Mouse (Mus musculus): ENCODE data around the gene Olfr1357. TPM values are rescaled to one million over a fixed set of nuclear protein-coding genes. Genes with fewer than 3 reads are reported as not detected.
"Not testable (repeated sequence)": the region's sequence is repeated elsewhere in the genome, so short reads cannot be mapped to it uniquely, and the experiment has no call there.

Gene Olfr1357
- total RNA-seq (2022): not detected

DNA sequence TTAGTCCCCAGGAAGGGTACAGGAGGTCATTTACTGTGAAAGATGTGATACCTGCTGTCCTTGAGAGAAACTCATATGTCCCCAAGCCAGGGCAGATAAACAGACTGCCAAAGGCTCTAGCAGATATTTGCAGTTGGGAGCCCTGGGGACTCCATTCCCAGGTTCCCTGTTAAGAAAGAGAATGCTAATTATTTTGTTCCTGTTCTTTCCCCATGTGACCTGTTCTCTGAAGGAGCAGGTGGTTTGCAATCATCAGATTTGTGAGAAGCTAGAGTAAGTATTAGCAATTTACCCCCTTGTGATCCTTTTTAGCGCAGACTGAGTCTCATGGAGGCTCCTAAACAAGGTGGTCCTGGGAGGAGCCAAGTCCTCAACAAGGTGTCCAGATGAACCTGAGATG lies at the start of gene Olfr1357:
TSS of gene Olfr1357 (minus strand) at position 101 of the 400 bp plus-strand sequence.
- DNase-seq (ENCODE audit: low spot score in 2 of 2): no peak

DNA sequence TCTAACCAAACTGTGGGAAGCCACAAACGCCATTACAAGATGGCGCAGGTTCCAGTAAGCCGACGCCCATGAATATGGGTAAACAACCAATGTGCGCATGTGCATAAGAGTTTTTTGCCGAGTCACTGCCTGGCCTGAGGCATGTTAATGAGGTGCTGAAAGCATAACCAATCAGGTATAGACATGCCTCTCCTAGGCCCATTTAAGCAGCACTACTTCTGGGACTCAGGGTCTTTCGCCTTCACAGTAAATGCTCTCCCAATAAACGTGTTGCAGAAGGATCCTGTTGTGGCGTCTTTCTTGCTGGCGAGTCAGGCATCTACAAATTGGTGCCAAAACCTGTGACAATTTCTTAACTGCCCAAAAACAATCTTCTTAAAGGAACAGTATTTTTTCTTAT lies 48.8 kb upstream of the Olfr1357 start:
- DNase-seq (ENCODE audit: low spot score in 2 of 2): not testable (repeated sequence)

DNA sequence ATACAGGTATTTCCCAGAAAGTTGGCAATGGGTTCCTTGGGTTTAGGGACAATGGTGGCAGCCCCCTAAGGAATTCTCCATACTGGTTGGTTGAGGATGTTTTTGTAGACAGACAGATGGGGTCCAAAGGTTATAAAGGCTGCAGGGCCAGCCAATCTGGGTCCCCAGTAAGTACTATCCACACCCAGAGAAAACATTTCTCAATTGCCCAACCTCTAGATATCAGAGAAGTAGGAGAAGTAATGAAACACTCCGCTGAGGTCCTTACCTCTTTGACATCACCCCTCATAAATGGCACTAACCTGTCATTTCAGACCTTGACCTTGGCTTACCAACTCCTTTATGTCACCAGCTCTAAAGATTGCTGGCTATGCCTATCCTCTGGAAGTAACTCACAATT lies 46.7 kb upstream of the Olfr1357 start:
- no peak for DNase-seq (ENCODE audit: low spot score in 2 of 2)

DNA sequence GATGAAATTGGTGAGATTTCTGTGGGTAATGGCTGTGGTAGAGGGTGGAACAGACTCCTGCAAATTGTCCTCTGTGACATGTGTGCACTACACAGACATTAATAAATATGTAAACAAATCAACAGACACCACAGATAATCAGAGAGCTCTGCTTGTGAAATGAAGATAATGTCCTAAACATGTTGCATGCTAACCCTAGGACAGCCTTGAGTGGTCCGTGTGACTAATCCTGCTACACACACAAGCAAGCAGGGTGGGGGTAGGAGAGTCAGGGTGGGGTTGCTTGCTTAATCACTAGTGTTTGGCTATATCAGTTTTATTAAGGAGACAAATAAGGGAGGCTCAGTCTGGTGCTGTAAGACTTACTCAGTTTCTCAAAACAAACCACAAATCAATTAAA lies 43.3 kb upstream of the Olfr1357 start:
- DNase-seq (ENCODE audit: low spot score in 2 of 2): no peak

DNA sequence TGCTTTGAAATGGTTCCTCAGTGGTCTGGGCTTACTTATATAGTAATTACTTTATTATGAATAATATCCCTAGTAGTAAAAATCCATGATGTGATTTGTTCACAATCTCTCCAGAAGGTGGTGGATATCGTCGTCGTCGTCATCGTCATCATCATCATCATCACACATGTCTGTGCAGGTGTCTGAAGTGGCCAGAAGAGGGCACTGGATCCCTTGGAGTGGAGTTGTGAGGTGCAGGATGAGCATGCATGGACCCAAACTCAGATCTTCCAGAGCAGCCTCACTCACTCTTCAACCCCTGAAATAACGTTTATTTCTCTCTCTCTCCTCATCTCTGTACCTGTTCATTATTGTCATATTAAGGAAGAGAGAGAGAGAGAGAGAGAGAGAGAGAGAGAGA lies 14.4 kb upstream of the Olfr1357 start:
- peak; percentile 22 to 45 for DNase-seq (ENCODE audit: low spot score in 2 of 2)

DNA sequence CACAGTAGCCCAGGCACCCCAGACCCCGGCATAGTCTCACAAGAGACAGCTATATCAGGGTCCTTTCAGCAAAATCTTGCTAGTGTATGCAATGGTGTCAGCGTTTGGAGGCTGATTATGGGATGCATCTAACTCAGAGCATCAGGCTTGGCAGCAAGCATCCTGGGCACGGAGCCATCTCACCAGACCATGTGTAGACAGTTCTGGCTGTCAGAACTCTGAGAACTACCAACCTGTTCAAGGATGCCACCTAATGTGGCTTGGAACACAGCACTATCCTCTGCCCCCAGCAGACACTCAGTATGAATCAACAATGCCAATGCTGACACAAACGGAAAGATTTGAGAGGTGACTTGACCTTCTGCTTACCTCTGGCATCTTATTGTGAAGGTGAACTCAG lies 12.3 kb upstream of the Olfr1357 start:
- DNase-seq (ENCODE audit: low spot score in 2 of 2): peak in 1 of 2 experiments; percentile 62

DNA sequence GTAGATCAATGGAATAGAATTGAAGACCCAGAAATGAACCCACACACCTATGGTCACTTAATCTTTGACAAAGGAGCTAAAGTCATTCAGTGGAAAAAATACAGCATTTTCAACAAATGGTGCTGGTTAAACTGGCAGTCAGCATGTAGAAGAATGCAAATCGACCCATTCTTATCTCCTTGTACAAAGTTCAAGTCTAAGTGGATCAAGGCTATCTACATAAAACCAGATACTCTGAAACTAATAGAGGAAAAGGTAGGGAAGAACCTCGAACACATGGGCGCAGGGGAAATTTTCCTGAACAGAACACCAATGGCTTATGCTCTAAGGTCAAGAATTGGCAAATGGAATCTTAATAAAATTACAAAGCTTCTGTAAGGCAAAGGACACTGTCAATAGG lies 5.3 kb upstream of the Olfr1357 start:
- not testable (repeated sequence) for DNase-seq (ENCODE audit: low spot score in 2 of 2)

DNA sequence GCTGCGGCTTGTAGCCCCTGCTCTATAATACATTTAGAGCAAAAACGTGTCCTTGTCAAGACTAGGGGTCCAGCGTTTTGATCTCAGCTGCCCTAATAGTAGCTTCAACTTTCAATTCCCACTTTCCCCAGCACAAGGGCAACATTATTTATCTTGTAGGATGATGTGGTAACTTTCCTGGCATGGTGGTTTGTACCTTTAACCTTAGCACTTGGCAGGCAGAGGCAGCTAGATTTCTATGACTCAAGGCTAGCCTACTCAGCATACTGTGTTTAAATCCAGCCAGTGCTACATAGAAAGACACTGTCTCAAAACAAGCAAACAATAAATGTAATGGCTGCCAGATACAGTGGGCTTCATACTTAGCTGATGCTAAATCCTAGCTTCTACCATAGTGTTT lies 10.3 kb downstream of the Olfr1357 start:
- DNase-seq (ENCODE audit: low spot score in 2 of 2): no peak

DNA sequence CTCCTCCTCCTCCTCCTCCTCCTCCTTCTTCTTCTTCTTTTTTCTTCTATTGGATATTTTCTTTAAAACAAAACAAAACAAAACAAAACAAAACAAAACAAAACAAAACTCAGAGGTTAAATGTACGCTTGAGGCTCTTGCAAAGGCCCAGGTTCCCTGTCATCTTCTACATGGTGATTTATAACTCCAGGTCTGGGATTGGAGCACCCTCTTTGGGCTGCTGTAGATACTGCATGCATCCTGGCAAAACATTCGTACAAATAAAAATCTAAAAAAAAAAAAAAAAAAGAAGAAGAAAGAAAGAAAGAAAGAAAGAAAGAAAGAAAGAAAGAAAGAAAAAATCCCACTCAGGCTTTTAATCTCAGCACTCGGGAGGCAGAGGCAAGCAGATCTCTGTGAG lies 12.8 kb downstream of the Olfr1357 start:
- peak in 1 of 2 experiments; percentile 35 for DNase-seq (ENCODE audit: low spot score in 2 of 2)

DNA sequence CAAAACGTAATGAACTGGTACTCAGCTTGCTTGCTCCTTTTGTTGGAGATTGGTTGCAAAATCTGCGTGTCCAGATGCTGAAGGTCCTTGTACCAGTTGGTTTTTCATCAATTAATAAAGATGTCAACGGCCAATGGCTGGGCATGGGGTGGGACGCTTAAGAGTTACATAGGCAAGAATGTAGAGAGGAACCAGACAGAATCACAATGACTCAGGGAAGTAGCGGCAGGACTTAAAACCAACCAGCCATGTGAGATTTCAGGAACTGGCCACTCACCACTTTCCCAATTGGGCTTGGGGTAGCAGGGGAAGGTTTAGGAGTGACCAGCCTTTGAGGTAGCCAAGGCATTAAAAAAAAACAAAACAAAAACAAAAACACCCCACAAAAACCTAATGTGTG lies 18.0 kb downstream of the Olfr1357 start:
- DNase-seq (ENCODE audit: low spot score in 2 of 2): no peak

DNA sequence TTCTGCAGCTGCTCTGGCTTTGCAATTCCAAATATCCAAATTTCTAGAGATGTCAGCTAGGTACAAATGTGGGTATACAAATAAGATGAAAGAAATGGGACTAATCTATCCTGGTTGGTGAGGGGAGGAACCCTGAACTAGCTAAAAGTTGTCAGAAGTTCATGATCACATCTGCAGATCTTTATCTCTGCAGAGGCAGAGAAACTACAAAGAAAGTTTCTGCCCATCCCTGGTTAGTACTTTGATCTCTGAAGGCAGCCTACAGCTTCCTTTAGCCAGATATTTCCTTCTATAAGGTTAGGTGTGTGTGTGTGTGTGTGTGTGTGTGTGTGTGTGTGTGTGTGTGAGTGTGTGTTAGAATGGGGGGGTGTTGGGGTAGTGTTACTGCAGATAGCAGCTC lies 23.3 kb downstream of the Olfr1357 start:
- no peak for DNase-seq (ENCODE audit: low spot score in 2 of 2)

DNA sequence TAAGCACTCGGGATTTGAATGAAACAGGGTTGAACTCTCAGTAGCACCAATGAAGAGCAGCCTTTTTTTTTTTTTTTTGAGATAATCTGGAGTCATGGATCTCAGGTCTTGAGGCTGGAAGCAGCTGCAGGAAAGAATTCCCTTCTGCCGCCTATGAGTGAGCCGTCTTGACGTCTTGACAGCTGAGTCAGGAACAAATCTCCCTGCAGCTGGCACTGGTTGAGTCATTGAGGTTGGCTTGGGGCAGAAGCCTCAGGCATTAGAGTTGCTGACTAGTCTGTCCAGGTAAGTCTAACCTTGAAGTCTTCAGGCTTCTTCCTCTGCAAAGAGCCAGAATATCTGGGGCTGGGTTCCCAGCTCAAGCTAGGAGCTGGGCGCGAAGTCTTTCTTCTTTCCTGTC lies 23.7 kb downstream of the Olfr1357 start:
- no peak for DNase-seq (ENCODE audit: low spot score in 2 of 2)

DNA sequence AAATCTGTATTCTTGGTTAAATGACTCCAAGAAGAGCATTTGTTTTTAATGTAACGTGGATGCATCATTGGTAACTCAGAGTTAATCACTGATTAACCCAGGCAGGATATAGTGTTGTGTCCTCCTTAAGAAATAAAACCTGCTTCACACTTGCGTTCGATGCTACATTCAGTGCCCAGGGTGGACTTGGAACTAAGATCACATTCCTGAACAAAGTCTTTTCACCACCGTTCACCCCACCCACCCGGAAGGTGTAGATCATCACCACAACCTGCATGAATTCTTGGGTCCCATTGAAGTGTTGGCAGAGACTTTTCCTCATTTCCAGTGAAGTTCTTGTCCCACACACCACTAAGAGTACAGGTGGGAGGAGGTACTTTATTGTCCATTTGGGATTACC lies 24.1 kb downstream of the Olfr1357 start:
- DNase-seq (ENCODE audit: low spot score in 2 of 2): no peak

DNA sequence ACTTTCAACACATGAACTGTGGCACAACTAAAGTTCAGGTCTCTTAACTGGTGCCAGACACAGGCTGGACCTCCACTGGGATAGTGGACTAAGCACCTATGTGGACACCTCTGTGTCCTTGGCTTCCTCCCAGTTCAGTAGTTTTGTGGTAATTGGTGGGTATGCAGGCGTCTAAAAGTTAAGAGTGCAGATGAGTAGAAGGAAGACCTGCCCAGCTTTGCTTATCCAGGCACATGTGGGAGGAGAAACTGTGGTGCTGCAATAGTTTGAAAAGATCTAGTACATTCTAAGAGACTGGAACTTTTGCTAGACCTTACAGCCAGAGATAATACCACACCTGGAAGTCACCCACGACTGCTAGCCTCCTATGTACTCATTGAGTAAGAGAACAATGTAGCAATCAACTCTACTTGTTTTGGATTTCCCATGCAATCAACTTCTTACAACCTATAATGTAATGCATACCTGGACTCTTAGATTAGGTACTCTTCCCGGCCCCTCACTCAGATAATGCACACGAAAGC lies 25.0 kb downstream of the Olfr1357 start:
- DNase-seq (ENCODE audit: low spot score in 2 of 2): no peak

DNA sequence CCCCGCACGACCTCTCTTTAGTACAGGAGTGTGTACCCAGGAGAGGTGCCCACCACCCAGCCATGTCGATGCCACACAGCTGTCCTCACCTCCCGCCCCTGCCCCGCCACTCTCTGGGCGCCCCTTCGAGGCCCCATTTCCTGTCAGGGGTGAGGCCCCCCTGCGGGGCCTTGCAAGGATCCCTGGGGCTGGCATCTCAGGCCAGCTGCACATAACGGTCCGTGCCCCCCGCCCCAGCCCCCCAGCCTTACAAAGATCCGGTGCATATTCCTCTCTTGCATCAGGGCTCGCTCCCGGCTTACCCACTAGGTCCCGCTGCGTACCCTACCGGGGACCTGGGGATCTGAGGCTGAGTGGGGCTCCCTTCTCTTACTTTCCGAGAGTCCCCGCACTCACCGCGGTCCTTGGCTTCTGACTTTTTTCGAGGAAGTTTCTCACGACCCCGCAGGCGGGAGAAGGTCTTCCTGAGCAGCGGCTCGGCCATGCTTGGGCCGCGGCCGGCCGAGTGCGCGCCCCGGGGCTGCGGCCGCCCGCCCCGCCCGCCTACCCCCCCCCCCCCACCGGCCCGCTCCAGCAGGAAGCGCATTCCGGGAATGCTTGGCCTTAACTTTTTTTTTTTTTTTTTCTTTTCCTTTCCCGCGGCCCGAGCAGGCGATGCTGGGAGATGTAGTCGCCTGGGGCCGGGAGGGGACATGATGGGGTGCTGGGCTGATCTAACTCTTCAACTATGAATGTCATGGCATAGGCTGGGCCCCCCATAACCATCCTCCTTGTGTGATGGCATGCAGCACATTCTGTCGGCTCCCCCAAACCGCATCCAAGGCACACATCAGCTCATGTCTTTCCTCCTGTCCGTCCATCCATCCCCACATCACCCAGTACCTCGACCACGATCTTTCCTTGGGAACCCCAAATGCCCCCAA lies 26.2 kb downstream of the Olfr1357 start, which contains the start of gene Syde1:
TSS of gene Syde1 (minus strand) at position 559 of the 923 bp plus-strand sequence.
- DNase-seq (ENCODE audit: low spot score in 2 of 2): no peak

DNA sequence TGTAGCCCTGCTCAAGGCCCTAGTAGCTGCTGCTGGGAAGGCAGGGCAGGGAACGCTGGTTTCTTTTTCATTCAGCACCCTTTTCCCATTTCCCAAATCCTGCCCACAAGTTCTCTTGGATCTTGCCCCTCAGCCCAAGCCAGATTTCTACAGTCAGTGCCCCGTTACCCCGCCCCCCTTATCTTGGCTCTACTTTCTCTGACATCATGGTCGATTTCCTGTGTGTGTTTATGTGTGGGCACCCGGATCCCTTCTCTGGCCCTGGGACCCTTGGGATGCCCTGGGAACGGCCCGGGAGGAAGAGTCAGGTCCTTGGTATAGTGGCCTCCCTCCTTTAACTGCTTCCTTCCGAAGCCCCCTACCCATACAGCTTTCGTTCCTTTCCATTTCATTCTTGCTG lies 27.1 kb downstream of the Olfr1357 start:
- DNase-seq (ENCODE audit: low spot score in 2 of 2): no peak

DNA sequence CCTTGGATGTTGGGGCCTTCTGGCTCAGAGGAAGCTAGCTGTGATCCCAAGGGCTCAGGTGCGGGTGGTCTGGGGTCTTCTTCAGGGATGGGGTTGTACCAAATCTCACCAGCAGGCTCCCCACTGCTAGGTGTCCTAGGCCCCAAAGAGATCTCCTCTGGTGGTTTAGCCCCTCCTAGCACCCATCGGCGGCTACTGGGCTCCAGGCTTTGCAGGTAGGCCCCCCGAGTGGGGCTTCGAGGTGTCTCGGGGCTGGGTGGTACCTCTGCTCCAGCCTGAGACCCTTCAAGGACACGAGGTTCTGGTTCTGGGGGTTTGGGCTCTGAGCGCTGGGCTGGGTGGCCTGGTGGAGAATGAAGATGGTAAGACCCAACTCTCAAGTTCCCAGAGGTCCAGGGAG lies 28.0 kb downstream of the Olfr1357 start:
- DNase-seq (ENCODE audit: low spot score in 2 of 2): no peak

DNA sequence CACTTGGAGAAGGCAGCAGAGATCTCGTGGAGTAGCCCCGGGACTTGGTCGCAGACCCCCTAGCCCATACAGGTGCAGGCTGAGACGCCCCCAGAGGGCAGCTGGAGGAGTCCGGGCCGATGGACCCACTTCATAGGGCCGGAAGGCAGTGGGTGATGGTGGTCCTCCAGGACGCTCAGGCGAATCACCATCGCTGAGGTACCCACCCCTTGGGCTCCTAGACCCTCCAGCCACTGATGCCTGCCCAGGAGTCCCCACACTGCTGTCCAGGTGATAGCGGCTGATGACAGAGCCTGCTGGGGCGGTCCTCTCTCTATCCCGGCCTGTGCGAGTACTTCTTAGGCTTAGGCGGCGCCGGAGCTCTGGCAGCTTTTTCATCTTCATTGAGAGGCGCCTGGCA lies 28.6 kb downstream of the Olfr1357 start:
- DNase-seq (ENCODE audit: low spot score in 2 of 2): no peak

DNA sequence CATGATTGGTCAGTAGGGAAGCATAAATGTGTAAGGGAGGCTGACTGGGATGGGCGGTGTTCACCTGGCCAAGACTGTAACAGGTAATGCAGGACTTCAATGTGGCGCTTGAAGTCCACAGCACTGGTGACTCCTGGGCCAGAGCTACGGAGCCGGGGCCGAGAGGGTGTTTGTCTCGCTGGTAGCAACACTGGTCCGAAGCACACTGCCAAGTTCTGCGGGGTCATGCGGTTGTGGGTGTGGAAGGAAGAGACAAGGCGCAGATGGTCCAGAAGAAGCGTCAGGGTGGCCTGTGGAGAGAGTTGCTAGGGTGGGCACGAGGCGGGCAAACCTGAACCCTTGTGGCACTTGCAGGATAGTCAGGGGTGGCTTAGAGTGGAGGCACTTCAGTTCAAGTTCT lies 31.8 kb downstream of the Olfr1357 start:
- DNase-seq (ENCODE audit: low spot score in 2 of 2): no peak

DNA sequence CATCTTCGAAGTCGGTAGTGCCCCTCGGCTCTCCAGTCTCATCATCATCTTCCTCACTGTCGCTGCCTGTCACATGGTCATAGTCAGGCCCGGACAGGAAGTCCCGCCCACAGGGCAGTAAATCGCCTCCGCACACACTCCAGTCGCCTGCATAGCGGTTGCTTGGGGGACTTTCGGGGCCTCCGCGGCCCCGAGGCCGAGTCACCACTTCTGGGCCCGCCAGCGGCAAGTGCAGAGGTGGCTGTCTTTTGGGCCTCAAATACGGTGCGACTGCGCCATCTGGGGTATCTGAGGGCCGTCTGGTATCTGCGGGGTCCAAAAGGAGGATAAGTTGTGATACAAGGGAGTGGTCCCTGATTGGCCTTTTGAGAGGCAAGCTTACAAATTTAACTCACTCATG lies 32.3 kb downstream of the Olfr1357 start:
- DNase-seq (ENCODE audit: low spot score in 2 of 2): no peak

DNA sequence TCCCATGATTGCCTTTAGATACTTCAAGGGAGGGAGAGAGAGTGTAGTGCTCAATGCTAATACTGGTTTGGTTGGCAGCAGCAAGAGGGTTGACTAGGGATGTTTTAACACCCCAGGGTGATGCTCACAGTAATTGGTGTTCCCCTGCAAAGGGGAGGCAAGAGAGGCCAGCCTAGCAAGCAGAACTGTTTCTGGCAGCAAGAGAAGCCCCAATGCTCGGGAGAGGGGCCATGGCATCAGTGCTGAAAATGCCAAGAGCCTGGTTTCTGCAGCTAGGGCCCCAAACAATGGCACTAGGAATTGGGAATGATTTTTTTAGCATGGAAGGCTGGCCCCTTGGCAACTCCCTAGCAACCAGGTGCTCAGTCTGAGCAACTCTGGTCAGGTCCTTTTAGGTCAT lies 32.9 kb downstream of the Olfr1357 start:
- no peak for DNase-seq (ENCODE audit: low spot score in 2 of 2)

DNA sequence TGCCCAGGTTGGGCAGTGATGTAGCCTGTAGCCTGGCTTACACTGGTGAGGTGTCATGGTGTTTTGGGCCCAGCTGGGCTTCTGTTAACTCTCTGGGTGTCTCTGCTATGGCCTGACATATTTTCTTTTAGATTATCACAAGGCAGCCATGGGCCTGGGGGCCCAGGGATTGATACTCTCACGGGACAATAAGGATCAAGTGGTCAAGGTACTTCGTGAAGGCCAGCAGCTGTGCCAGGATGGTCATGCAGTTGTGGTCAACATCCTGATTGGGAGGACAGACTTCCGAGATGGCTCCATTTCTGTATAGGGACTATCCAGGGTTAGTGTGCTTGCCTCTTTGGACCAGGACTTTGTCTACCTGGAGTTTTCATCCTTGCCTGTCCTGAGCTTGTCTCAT lies 33.9 kb downstream of the Olfr1357 start:
- DNase-seq (ENCODE audit: low spot score in 2 of 2): no peak

DNA sequence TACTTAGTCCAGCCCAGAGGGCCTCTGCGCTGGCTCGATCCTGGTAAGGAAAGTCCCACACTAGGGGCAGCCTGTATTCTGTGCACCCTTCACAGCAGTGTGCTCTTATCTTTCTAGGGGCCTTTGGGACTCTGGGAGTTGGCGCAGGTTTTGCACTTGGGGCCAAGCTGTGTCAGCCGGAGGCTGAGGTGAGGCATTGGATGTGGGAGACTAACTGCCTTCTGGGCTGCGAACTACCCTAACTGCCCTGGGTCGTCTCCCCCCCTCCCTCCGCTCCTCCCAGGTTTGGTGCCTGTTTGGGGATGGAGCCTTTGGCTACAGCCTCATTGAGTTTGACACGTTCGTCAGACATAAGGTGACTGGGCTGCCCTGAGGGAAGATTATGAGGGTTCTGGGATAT lies 34.5 kb downstream of the Olfr1357 start:
- DNase-seq (ENCODE audit: low spot score in 2 of 2): no peak

Data from layer of hippocampus, adult 8-10 months (tissue).